Mouse (Mus musculus) thymus, postnatal 36 days (tissue): ENCODE data around the gene Kcnq1.

Experiments used
- DNase-seq, 2 experiments: peaks; one replicate each; pipeline ENCODE4 v3.0.0; 2022; ENCODE audit warnings: mixed read lengths in 2 of 2

Kcnq1 gene

DNA sequence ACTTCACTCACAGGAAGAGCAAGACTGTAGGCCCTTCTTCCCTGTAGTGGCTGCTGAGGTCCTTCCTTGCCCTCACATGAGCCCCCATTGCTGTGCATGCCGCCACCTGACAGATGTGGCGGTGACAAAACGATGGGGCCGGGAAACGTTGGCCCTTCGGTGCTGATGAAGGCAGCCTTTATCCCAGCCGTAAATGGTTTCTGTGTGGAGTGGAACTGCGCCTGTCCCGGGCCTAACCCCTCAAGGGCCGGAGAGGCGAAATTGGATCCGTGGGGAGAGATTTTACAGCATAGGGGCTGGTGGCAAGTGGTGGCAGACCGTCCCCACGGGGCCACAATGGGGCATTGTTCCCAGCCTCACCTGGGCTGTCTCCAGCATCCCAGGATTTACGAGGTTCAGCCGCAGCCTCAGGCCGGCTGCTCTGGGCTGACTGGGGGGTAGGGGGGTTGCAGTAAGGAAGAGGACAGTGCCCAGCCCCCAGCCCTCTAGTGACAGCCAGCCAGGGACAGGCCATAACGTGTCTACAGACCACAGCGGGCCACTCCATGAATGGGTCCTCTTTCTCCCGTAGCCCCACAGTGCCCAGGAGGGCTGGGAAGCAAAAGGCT lies 274.4 kb downstream of the Kcnq1 start:
- no peak for DNase-seq

DNA sequence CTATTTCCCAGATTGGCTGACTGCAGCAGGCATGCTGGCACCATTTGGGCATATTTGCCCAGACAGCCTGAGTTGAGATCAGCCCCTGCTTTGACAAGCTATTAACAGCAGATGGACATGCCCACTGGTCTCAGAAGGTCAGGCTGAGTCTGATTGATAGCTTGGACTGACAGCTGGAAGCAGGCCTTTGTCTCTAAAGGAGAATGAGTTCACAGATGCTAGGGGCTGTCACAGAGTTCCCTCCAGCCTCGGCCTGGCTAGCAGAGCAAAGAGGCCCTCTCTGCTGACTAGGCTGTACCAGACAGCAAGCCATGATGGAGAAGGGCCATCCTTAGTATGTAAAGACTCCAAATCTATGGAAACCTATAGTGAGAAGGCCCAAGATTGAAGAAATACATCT lies 280.5 kb downstream of the Kcnq1 start:
- DNase-seq = no peak

DNA sequence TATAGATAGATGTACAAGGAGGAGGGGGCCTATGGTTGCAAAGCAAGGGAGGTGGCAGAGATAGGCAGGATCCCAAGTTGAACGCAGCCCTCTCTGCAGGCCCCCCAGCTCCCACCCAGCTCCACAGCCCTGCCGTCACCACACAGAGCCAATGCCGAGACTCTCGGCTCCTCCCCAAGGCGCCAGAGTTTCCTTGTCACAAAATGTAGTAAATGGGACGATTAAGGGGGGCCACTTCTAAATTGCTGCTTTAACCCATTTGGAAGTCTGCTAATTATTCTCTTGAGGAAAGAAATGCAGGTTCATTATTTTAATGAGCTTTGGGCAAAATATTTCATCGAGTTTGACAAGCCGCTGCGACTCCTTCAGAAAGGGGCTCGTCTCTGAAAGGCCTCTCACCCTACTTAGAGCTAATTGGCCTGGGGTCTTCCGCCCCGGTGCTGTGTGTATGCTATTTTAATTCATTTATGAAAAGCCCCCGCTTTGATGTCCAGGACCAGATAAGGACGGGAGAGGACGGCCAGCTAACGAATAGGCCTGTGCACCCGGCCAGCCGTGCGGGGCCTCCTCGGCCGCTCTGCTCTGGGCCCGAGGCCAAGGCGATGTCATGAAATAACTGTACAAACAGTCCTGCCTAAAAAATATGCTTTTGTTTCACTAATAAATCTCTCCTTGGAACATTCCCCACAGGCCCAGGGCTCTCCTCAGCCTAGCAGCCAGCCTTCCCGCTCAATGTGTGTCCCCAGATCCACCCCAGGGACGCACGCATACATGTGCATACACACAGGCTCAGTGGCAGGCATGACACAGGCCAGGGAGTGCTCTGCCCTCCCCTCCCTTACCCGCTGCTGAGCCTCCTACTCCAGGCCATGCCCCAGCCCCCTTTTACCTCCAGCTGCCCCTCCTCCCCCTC lies 282.9 kb downstream of the Kcnq1 start:
- DNase-seq = no peak

DNA sequence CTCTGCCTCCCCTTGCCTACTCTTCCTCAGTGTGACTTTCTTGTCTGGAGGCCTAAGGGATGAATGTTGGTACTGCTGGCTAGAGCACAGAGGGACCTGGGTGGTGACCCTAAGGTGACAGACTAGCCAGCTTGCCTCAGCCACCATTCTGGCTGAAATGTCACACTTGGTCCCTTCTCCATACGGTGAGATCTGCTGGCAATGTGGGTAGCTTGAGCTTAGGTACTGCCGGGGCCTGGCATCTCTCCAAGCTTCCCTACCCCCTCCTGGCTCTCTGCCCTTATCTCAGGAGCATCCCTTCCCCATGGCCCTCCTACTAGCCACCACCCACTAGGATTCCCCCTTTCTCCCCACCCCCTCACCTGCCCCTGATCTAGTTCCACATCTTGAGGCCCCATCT lies 283.7 kb downstream of the Kcnq1 start:
- no peak for DNase-seq

DNA sequence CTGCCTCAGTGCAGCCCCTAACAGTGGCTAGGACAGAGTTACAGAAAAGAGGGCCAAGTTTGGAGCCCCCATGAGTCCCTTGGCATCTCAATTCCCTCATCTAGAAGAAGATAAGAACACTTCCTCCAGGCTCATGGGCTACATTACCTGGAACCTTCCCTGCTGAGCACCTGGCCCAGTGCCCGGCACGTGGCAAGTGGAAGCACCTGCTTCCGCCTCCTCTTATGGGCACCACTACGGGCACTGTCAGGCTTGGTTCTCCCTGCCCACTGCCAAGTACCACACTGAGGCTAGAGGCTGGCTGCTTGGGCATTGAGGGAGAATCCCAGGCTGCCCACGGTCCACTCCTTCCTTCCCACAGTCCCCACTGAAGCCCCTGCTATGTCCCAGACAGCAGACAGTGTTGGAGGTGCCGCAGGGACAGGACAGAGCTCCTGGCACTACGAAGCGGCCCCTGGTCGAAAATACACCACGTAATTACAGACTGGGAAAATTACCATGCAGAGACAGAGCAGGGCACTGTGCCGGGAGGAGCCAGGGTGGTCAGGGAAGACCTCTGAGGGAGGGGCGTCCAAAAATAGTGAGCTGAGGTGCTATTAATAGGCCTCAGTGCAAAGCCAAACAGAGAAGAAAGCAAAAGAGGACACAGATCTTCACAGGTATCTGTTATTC lies 284.3 kb downstream of the Kcnq1 start:
- no peak for DNase-seq

DNA sequence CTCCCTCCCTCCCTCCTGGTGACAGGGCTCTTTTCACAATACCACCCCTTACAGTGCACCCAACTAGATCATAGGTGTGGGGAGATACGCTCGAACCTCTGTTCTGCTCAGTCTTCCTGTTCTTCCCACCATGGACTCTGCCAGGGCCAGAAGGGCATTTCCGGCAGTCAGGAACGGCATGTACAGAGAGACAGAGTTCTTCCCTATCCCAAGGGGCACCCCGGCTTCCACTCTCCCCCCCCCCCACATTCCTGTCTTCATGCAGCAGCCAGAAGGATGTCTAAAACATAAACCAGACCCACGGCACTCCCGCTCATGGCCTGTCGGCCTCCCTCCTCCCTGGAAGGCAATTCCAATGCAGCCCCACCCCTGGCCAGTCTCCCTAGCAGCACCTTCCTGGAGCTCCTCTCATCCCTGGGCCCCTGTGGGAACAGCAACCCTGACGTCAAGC lies 289.0 kb downstream of the Kcnq1 start:
- no peak for DNase-seq

DNA sequence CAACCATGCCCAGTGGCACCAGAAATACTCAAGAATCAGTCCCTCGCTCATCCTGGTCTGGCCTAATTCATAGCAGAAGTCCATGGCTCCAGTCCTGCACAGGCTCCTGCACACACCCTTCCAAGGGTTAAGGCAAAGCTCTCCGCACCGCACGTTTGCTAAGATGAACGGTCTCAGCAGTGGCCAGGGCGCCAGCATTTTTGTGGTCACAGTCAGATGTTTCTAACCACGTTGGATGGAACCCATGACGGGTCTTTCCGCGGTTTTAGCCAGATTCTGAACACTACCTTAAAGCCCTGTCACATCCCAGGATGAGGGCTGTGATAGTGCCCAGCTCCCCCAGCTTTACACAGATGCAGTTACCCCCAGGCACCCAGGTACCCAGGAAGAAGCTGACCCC lies 293.6 kb downstream of the Kcnq1 start:
- DNase-seq = no peak

DNA sequence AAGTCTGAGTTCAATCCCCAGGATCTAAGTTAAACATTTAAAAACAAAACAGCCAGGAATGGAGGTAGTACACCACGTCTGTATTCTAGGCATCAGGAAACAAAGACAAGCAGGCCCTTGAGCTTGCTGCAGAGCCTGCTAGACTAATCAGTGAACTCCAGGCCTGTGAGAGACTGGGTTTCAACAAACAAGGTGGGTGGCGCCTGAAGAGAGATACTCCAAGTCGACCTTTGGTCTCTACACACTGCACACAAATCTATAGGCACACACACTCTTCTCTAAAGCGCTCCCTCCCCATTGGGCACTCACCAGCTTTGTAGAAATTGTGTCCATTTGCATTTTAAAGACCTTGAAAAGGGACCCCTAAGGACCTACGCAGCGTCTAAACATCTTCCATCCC lies 294.4 kb downstream of the Kcnq1 start:
- DNase-seq = no peak

DNA sequence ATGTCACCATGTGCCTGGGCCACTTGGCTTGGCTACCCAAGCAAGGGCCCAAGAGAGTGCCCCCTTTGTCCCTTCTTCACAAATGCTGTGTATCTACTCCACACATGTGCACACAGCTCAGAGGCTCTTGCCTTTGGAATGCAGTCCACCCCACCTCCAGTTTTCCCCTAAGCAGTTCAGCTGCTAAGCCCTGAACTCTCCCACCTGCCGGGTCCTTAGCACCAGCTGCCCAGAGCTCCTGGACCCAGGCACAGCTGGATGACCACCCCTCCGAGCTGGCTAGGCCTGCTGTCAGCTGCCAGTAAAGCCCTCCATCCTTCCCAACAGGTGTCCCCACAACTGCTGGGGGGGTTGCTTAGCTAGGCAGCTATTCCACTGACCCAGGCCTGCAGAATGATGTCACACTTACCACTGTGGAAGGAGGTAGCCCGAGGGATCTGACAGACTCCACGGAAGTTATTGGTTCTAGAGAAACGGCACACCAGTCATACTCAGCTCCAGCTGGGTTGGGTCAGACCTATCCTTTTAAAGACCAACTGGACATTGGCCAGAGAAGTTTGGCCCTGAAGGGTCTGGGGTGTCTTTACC lies 295.4 kb downstream of the Kcnq1 start:
- no peak for DNase-seq

DNA sequence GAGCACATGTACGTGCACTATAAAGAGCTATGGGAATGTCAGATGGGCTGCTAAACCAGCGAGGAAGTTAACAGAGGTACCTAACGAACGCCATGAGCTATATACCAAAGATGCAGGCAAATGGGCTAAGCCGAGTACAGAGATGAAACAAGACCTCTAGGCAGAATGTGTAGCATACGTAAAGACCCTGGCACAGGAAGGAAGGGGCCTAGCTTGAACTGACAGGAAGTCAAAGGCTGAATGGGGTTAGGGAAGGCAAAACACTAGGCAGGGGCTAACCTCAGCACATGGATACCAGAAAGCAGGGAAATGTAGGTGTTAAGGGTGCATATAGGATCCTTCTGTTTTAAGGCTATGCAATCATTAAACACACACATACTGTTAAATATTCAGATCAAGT lies 298.1 kb downstream of the Kcnq1 start:
- peak in 1 of 2 experiments; percentile 22 for DNase-seq

DNA sequence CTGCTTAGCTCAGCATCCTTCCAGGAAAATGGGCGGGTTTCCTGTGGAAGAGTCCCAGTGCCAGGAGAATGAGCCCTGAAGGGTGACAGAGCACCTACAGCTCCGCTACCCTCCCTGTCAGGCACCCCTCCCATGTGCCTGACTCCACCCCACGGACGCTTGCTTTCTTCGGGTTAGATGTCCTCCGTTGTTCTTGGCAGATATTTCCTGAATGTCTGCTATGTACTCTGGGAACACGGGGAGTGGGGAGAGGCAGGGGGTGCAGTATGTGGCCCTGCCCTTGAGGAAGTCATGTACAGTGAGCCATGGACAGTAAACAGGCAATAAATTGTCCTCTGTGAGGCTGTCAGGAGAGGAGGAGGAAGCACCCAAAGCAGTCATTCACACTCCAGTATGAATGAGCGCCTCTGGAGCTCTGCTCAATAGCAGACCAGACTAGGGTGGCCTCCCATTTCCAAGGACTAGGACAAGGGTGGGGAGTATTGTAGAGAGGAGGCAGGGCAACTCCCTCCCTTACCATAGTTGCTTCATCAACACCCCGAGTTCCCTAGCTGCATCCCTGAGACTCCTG lies 301.9 kb downstream of the Kcnq1 start:
- no peak for DNase-seq

DNA sequence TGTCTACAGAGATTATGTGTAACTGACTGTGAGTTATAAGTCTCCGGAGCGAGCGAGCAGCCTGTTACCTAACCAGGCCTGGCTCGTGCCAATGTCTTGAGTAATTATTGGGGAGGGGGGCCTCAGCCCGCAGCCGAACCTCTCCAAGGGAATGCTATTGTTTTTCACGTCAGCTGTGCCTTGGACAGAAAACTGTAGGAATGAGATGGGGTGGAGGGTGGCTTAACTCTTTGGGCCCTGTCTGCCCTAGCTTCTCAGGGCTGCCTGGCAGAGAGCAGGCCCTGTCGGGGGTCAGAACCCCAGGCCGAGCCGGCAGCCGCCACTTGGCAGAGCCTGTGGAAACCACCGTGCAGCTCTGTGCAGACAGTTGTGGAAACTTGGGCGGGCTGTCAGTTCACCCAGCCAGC lies 302.5 kb downstream of the Kcnq1 start:
- no peak for DNase-seq

DNA sequence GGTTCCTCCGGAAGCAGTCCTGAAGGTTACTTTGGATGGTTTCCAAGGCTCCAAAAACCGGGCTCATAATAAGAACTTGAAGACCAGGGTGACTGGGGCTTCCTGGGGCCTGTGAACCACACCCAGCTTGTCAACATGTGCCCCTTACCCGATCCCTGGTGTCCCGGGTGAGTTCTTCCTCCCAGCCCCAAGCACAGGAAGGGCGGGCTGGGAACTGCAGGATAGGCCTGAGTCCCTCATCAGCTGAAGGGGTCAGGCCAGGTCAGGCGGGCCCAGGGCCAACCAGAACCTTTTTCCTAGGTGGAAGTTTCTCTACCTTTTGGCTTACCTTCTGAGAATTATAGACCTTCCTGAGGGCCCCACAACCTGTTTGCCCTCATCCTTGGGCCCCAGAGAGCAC lies 306.4 kb downstream of the Kcnq1 start:
- no peak for DNase-seq

DNA sequence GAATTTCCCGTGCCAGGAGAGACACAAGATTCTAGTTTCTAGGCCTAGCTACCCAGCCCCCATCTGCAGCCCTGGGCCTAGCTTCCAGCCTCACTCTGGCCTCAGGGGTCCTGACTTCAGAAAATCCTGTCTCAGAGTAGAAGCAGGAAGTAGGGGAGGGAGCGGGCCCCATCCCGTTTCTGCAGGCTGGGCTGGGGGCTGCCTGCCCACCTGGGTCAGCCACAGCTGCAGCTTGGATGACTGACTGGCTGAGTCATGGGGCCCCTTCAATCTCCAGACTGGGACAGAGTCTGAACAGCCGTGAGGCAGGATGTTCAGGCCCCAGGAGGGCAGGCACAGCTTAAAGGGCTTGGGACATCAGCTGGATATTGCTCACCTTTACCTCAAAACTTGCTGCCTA lies 308.9 kb downstream of the Kcnq1 start:
- peak; percentile 29 to 68 for DNase-seq

DNA sequence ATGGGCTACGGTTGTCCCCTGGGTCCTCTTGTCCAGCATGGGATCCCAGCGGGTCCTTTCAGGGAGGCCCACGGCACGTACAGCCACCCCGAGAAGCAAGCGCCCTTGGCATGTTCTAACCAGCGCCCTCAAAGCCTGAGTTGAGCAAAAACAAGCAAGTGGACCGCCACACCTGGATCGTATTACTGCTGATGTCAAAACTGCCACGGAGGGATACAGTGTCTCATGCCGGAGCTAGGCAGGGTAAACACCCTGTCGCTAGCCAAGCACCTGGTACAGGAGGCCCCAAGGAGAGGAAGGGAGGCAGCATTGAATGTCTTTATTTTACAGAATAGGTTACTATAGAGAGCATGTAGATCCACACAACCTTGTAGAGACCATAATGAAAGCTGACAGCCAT lies 310.2 kb downstream of the Kcnq1 start:
- DNase-seq = no peak

DNA sequence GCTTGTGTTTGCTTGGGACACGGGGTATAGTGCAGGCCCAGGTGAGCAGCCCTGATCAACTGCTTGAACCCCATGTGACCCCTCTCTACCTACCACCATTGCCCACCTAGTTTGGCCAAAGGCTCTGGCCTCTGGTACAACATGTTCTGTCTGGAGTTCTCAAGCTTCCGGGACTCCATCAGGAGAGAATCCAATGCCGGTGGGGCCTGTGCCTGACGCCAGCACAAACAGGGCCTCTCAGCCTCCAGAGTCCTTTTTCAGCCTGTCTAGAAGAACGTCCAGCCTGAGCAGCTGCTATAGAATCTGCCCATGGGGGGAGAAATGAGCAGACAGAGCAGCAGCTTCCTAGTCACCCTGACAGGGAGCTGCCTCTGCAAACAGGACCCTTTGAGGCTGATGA lies 311.7 kb downstream of the Kcnq1 start:
- DNase-seq = no peak

DNA sequence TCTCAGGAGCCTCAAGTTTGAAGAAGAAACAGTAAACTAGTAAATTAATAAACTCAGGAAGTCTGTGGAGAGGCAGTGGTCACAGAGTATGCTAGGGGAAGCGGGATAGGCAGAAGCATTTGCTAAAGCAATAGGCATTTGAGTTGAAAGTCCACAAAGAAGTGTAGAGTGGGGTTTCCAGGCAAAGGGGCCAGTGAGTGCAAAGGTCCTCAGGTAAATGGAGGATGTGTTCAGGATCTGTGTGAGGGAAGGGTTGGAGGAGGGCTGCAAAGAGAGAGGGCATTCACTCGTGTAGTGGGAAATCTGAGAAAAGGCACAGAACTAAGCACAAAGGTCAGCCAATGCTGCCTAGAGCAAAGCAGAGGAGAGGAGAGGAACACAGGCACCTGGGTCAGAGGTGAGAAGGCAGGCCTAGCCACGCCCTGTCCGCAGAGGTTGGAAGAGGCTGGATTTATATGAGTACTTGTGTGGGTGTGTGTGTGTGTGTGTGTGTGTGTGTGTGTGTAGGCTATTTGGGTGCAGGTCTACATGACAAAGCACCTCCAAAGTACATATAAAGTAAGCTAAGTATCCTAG lies 313.5 kb downstream of the Kcnq1 start:
- no peak for DNase-seq

DNA sequence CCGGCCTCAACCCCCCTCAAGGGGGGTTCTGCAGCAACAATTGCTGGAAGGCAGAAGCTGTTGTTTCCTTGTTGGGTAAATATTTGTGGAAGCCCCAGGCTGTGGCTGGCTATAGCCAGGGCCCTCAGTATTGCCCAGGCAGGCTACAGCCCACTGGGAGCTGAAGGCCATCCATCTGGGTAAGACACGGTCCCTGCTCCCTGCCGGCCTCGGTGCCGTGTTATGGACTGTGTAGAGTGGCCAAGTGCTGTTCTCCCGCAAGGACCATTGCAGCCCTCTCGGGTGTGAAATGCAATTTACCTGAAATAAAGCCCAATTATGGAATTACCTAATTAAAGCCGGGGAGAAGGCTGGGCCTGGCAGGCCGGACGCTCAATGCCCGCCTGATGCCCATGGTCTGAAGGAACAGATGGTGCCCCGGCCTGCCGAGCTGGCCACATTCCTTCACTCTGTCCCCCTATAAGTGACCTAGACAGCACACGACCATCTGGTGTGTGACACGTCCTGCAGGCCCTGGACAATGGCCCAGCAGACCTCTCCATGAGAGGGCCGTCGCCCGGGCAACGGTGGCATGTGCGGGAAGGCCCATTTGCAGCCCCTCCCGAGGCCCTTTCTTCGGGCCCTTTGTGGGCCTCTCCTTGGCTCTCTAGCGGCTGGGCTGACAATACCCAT lies 322.1 kb downstream of the Kcnq1 start:
- no peak for DNase-seq

DNA sequence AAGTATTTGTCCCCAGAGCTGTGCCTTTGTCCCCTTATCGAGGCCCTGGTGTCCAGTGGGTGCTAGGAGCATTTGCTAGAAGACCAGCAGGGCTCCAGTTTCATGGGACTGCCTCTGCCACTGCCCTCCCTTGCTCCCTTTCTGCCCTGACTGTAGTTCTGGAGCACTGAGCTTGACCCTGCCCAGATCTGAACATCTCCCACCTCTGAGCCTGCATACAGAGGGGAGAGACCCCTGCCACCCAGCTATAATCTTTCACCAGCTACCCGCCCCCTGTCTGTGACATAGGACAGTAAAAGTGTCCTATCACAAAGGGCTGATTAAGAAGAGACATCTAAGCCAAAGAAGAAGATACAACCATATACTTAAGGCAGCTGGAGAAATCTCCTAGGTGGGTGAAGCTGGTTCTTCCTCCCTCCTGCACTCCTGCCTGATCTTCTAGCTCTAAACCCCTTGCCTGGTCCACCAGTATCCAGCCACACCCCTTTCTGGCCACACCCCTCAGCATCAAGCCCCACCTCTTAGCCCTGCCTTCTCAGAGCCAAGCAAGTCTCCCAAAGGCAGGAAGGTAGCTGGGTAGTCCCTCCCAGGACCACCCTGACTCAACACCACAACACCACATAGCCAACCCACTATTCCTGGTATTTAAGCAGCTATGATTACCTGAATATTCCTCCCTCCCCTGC lies 322.8 kb downstream of the Kcnq1 start:
- no peak for DNase-seq

DNA sequence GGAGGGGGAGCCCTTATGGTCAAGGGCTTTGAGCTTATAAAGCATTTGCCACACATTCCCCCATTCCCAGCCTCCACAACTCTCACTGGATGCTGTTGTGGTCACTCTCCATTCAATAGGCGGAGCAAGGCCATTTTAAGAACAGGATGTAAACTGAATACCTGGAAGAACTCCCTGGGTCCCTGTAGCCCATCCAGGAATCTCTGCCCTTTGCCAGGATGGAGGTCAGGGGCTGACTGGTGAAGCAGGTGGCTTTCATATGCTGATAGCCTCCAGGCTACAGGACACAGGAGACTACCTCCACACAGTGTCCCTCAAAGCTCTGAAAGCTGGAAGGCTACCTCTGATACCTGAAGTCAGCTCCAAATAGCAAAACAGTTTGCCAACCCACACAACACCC lies 326.5 kb downstream of the Kcnq1 start:
- no peak for DNase-seq

DNA sequence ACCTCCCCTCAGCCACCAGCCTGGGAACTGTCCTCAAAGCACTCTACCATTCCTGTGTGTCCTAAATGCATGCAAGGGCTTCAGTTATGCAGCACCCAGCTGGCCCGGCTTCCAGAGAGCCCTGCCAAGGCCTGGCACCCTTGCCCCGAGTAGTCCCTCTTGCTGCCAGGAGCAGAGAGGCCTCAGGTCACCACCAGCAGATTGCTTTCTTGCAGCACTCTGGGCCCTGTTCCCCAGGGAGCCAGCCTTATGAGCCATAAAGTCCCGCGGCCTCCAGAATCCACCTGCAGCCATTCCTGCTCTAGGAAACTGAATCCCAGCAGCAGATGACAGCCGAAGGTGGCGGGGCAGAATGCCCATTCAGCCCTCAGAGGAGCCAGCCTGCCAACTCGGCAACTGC lies 327.2 kb downstream of the Kcnq1 start:
- DNase-seq = no peak
